Mouse (Mus musculus): ENCODE measurements around the gene Atp2c2. TPM values are rescaled to one million over a fixed set of nuclear protein-coding genes. Genes with fewer than 3 reads are reported as not detected.

Gene Atp2c2
- polyA plus RNA-seq, 1 experiment from 2014 or later: 5.3 TPM

DNA sequence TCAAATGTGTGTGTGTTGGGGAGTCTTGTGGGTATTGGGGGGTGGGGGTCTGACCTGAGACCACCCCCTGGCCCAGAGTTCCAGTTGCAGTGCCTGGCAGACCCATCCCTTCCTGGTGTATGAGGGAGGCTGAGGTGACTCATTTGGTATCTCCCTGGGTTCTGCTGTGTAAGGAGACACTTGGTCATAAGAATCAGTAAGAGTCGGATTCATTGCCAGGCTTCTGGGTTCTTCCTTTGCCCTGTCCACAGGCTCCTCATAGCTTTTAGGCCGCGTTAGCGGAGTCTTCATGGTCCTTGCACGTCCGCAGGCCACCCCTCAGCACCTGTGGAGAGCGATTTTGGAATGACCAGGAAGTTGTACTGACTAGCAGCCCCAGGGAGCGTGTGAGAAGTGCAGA lies 8.7 kb downstream of the Atp2c2 start:
- Histone ChIP-seq H3K9ac (no peak overlapping the region), H3K27ac (no peak overlapping the region), H3K4me3 (replicated peaks) (no peak overlapping the region), H3K36me3 (no peaks in the 10 kb centered on the region), H3K9me3 (no peaks in the 10 kb centered on the region), H3K27me3 (replicated peaks) (no peaks in the 10 kb centered on the region), H3K4me1 (no peaks in the 10 kb centered on the region), H3K4me2 (no peak overlapping the region)
- ATAC-seq (ENCODE audit: insufficient read depth, low FRiP score, low read depth): no peak
- WGBS: 94% methylated on average over 8 of the region's 8 CpGs

DNA sequence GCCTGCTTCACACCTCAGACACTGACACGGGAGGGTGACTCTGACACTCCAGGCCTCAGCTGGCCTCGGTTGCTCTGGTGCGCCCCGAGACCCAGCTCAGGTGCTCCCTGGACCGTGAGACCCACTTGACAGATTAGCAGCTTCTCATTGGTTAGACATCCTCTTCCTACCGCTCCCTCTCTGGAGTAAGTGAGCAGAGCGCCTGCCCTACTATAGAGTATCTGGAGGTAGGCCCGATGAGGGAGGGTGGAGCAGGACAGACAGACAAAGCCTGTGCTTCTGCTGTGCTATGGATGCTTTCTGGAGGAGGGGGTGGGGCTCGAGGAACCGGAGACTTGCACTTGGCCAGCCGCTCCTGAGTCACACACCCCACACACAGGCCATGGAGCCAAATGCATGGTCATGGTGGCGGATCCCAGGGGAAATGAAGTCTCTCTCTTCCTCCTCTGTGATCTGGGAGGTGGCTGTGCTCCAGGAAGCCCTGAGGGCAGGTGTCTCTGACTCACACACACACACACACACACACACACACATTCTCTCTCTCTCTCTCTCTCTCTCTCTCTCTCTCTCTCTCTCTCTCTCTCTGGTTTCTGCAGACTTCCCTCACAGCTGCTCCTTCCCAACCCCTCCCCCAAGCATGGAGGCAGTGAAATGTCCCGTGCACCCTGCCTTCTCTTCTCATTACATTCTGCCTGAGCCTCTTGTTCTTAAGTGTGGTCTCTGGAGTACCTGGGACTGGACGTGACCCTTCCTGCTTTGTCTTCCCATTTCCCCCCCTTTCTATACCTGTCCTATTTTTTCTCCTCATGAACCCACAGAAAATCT lies 9.3 kb downstream of the Atp2c2 start:
- no peak; the same call in 1 of the 2 replicates for ATAC-seq (ENCODE audit: insufficient read depth, low FRiP score, low read depth)

DNA sequence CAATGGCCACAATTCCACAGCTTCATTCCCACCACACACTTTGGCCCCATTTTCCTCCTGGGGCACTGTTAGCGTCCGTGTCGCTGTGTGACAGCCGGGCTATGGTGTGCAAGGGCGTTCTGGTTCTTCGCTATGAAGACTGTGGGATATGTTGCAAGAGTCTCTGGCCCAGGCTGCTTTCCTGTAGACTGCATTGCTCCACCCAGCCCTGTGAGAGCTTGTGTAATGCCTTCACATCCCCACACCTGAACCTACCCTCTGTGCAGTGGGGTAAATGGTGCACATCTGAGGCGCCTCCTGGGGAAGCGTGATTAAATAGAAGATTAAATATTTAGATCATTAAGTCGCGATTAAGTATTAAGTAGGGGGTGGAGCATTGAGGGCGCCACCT lies 9.9 kb downstream of the Atp2c2 start:
- WGBS: 71% methylated on average over 11 of the region's 11 CpGs

More for the DNA sequence above, 9.3 kb downstream of the Atp2c2 start:
- H3K36me3 ChIP-seq: no peaks in the 10 kb centered on the region
- no peak overlapping the region for H3K4me2 ChIP-seq
- no peak overlapping the region for H3K4me3 ChIP-seq (replicated peaks)
- no peaks in the 10 kb centered on the region for H3K4me1 ChIP-seq
- no peak overlapping the region; the same call in 1 of the 2 replicates for H3K27ac ChIP-seq
- H3K27me3 ChIP-seq (replicated peaks): no peaks in the 10 kb centered on the region
- H3K9me3 ChIP-seq: no peaks in the 10 kb centered on the region
- 57% methylated on average over 14 of the region's 14 CpGs for WGBS
- H3K9ac ChIP-seq: no peak overlapping the region

GRCm38 (mm10) chr8:119712226-119712625 lies 12.4 kb downstream of the Atp2c2 start:
- Histone ChIP-seq H3K36me3 (no peaks in the 10 kb centered on the region), H3K4me1 (peaks cover 14% of the 10 kb centered on the region), H3K4me3 (replicated peaks) (no peak overlapping the region), H3K27me3 (replicated peaks) (no peaks in the 10 kb centered on the region), H3K4me2 (no peak overlapping the region), H3K9me3 (no peaks in the 10 kb centered on the region), H3K9ac (no peak overlapping the region), H3K27ac (no peak overlapping the region)
- ATAC-seq (ENCODE audit: insufficient read depth, low FRiP score, low read depth): no peak
- 55% methylated on average over 6 of the region's 6 CpGs for WGBS

More for the DNA sequence above, 9.9 kb downstream of the Atp2c2 start:
- Histone ChIP-seq H3K9ac (no peak overlapping the region), H3K4me1 (0 out of 2 replicates have a peak, but pooled peaks cover 4% of the 10 kb centered on the region), H3K4me3 (replicated peaks) (no peak overlapping the region), H3K36me3 (no peaks in the 10 kb centered on the region), H3K9me3 (no peaks in the 10 kb centered on the region), H3K27me3 (replicated peaks) (no peaks in the 10 kb centered on the region), H3K27ac (no peak overlapping the region; the same call in 1 of the 2 replicates), H3K4me2 (no peak overlapping the region)
- no peak for ATAC-seq (ENCODE audit: insufficient read depth, low FRiP score, low read depth)

DNA sequence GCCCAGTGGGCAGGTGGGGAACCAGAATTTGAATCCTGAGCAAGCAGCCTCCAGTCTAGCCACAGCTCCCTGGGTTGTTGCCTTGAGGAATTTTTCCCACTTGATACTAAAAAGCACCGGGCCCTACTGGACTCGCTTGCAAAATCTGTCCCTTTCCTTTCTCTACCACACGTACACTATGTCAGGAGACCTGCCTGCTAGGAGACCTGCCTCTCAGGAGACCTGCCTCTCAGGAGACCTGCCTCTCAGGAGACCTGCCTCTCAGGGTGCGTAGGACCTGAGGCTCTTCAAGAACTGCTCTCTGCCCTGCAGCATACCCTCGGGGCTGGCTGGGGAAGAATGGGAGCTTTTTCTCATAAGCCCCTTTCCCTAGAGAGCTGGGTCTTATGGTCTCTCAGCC lies 13.6 kb downstream of the Atp2c2 start:
- Histone ChIP-seq H3K4me2 (no peak overlapping the region), H3K27ac (no peak overlapping the region), H3K4me3 (replicated peaks) (no peak overlapping the region), H3K9ac (no peak overlapping the region), H3K36me3 (no peaks in the 10 kb centered on the region), H3K4me1 (peaks cover 14% of the 10 kb centered on the region), H3K27me3 (replicated peaks) (no peaks in the 10 kb centered on the region), H3K9me3 (no peaks in the 10 kb centered on the region)
- ATAC-seq (ENCODE audit: insufficient read depth, low FRiP score, low read depth): no peak
- 81% methylated on average over 5 of the region's 5 CpGs for WGBS

DNA sequence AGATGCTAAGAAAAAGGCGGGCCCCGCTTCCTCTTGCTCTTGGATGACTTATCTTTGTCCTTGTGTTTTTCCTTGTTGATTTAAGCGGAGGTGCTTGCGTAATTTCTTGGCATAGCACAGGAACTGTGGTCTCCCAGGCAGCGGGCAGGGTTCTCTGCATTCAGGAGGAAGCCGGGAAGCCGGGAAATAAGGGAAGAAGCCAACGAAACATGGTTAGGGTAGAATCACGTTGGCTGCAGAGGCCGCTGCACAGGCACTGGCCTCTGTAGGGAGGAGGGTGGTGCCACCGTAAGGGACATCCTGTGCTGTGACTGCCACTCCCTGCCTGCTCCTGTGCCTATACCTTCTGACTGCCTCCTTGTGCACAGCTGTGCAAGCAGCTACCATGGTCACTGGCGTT lies 15.4 kb downstream of the Atp2c2 start:
- Histone ChIP-seq H3K4me3 (replicated peaks) (no peak overlapping the region), H3K4me1 (peaks cover 14% of the 10 kb centered on the region), H3K9ac (no peak overlapping the region), H3K27ac (peak overlapping the region; percentile 63), H3K9me3 (no peaks in the 10 kb centered on the region), H3K36me3 (no peaks in the 10 kb centered on the region), H3K27me3 (replicated peaks) (no peaks in the 10 kb centered on the region), H3K4me2 (0 out of 2 replicates have a peak overlapping the region, but pooled peaks have one; percentile 3)
- WGBS: 43% methylated on average over 12 of the region's 12 CpGs
- peak; percentile 67 for ATAC-seq (ENCODE audit: insufficient read depth, low FRiP score, low read depth)

DNA sequence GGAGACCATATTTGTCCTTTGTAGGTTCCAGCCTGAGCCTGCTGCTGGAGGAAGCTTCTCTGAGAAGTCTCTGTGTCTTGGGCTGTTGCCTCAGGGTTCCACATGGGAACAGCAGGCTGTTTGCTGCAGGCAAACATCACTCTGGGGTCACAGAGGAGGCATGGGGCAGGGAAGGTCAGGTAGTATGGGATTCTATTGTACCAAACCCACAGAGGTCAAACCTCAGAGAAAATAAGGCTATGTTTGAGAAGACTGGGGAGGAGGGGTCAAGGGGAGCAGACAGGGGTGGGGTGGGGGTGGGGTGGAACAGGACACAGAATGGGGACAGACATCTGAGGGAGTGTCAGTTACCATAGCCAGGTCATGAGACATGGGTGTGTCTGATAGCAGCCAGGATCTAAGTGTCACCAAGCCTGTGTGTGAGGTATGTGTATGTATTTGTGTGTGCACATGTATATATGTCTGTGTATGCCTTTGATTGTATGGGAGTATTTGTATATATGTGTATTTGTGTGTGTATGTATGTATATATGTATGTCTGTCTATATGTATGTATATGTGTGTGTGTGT lies 17.0 kb downstream of the Atp2c2 start:
- Histone ChIP-seq H3K27ac (no peak overlapping the region), H3K9ac (no peak overlapping the region), H3K9me3 (no peaks in the 10 kb centered on the region), H3K36me3 (no peaks in the 10 kb centered on the region), H3K4me2 (no peak overlapping the region), H3K27me3 (replicated peaks) (no peaks in the 10 kb centered on the region), H3K4me3 (replicated peaks) (no peak overlapping the region), H3K4me1 (peaks cover 14% of the 10 kb centered on the region)
- peak; percentile 41 for ATAC-seq (ENCODE audit: insufficient read depth, low FRiP score, low read depth)

GRCm38 (mm10) chr8:119717765-119718164 lies 18.0 kb downstream of the Atp2c2 start:
- H3K4me1 ChIP-seq: peaks cover 14% of the 10 kb centered on the region
- 56% methylated on average over 9 of the region's 9 CpGs for WGBS
- no peak for ATAC-seq (ENCODE audit: insufficient read depth, low FRiP score, low read depth)
- H3K9me3 ChIP-seq: no peaks in the 10 kb centered on the region
- no peak overlapping the region for H3K4me3 ChIP-seq (replicated peaks)
- H3K4me2 ChIP-seq: no peak overlapping the region
- H3K27me3 ChIP-seq (replicated peaks): no peaks in the 10 kb centered on the region
- no peak overlapping the region for H3K9ac ChIP-seq
- H3K27ac ChIP-seq: no peak overlapping the region
- H3K36me3 ChIP-seq: no peaks in the 10 kb centered on the region

DNA sequence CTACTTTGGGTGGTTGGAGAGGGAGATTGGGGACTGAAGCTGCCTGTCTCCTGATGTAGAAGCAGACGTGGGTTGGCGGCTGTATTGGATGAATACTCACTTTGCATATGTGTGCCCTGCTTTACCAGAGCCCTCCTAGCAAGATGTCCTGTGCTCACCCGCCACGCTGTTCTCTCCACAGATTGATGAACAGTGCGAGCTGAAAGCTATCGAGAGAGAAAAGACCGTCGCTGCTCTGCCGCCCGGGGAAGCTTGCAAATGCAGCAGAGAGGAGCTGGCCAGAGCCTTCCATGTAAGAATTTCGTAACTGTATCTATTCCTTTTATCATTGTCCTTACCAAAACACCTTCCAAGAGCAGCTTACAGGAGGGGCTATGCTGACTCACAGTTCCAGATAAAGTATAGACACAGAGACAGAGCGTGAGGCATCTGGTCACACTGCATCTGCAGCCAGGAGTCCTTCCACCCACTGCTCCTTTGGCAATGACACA lies 19.2 kb downstream of the Atp2c2 start:
- no peaks in the 10 kb centered on the region for H3K9me3 ChIP-seq
- no peak overlapping the region for H3K4me3 ChIP-seq (replicated peaks)
- H3K36me3 ChIP-seq: no peaks in the 10 kb centered on the region
- no peak overlapping the region for H3K9ac ChIP-seq
- H3K27me3 ChIP-seq (replicated peaks): no peaks in the 10 kb centered on the region
- H3K27ac ChIP-seq: no peak overlapping the region
- ATAC-seq (ENCODE audit: insufficient read depth, low FRiP score, low read depth): no peak
- no peak overlapping the region for H3K4me2 ChIP-seq
- 71% methylated on average over 12 of the region's 12 CpGs for WGBS
- peaks cover 14% of the 10 kb centered on the region for H3K4me1 ChIP-seq

GRCm38 (mm10) chr8:119722348-119722747 lies 22.5 kb downstream of the Atp2c2 start:
- no peaks in the 10 kb centered on the region for H3K9me3 ChIP-seq
- no peak overlapping the region for H3K4me3 ChIP-seq (replicated peaks)
- WGBS: 54% methylated on average over 6 of the region's 6 CpGs
- no peaks in the 10 kb centered on the region for H3K4me1 ChIP-seq
- no peaks in the 10 kb centered on the region for H3K36me3 ChIP-seq
- no peak overlapping the region for H3K4me2 ChIP-seq
- no peaks in the 10 kb centered on the region for H3K27me3 ChIP-seq (replicated peaks)
- ATAC-seq (ENCODE audit: insufficient read depth, low FRiP score, low read depth): no peak
- no peak overlapping the region for H3K27ac ChIP-seq
- no peak overlapping the region for H3K9ac ChIP-seq

DNA sequence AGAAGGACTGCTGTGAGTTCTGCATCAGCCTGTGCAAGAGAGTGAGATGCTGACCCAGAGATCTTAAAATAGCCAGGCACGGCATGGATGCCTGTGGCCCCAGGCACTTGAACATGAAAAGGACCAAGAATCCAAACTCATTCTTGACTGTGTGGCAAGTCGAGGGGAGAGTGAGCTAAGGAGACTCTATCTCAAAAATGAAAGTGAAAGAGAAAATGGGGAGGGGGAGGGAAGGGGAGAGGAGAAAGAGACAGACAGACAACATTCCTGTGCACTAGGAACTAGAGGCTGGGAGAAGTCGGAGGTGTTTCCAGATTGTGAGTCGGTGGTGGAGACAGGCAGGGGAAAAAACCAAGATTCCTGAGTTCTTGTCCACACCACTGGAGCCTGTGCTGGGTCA lies 23.9 kb downstream of the Atp2c2 start:
- no peak overlapping the region for H3K4me3 ChIP-seq (replicated peaks)
- H3K4me2 ChIP-seq: no peak overlapping the region
- no peaks in the 10 kb centered on the region for H3K36me3 ChIP-seq
- H3K27me3 ChIP-seq (replicated peaks): no peaks in the 10 kb centered on the region
- no peak for ATAC-seq (ENCODE audit: insufficient read depth, low FRiP score, low read depth)
- no peaks in the 10 kb centered on the region for H3K4me1 ChIP-seq
- no peak overlapping the region for H3K27ac ChIP-seq
- WGBS: 52% methylated on average over 4 of the region's 4 CpGs
- no peak overlapping the region for H3K9ac ChIP-seq
- H3K9me3 ChIP-seq: no peaks in the 10 kb centered on the region

GRCm38 (mm10) chr8:119724596-119724995 lies 24.8 kb downstream of the Atp2c2 start:
- Histone ChIP-seq H3K36me3 (no peaks in the 10 kb centered on the region), H3K27me3 (replicated peaks) (no peaks in the 10 kb centered on the region), H3K4me2 (no peak overlapping the region), H3K4me1 (no peaks in the 10 kb centered on the region), H3K9ac (no peak overlapping the region), H3K9me3 (no peaks in the 10 kb centered on the region), H3K4me3 (replicated peaks) (no peak overlapping the region), H3K27ac (no peak overlapping the region)
- ATAC-seq (ENCODE audit: insufficient read depth, low FRiP score, low read depth): no peak
- 78% methylated on average over 6 of the region's 6 CpGs for WGBS
